Mouse (Mus musculus): Measurements from ENCODE around the gene Med14. TPM values are rescaled to one million over a fixed set of nuclear protein-coding genes. Genes with fewer than 3 reads are reported as not detected.

Gene Med14
- 18.5 and 19.9 TPM in 2 replicates for total RNA-seq (2017)

GRCm38 (mm10) chrX:12761626-12762333 is at the start of gene Med14:
Gene Med14 (minus strand): TSS chrX:12762073.
- peak; percentile 87 to 93 for ATAC-seq (replicated peaks in 1 of 2; ENCODE audit: insufficient read depth in 1 of 2, low FRiP score in 2 of 2, low TSS enrichment in 1 of 2, low read depth in 1 of 2, poor library complexity in 2 of 2, severe bottlenecking in 2 of 2)

- no peak for ATAC-seq (replicated peaks in 1 of 2; ENCODE audit: insufficient read depth in 1 of 2, low FRiP score in 2 of 2, low TSS enrichment in 1 of 2, low read depth in 1 of 2, poor library complexity in 2 of 2, severe bottlenecking in 2 of 2)
These were observed 38.7 kb upstream of the Med14 start for GRCm38 (mm10) chrX:12800559-12800958.

- peak in 1 of 2 experiments; percentile 53; a peak in 2 of 4 replicates for ATAC-seq (replicated peaks in 1 of 2; ENCODE audit: insufficient read depth in 1 of 2, low FRiP score in 2 of 2, low TSS enrichment in 1 of 2, low read depth in 1 of 2, poor library complexity in 2 of 2, severe bottlenecking in 2 of 2)
These were observed 33.0 kb upstream of the Med14 start for GRCm38 (mm10) chrX:12794842-12795241.

GRCm38 (mm10) chrX:12791674-12792340 is 29.9 kb upstream of the Med14 start:
- ATAC-seq (replicated peaks in 1 of 2; ENCODE audit: insufficient read depth in 1 of 2, low FRiP score in 2 of 2, low TSS enrichment in 1 of 2, low read depth in 1 of 2, poor library complexity in 2 of 2, severe bottlenecking in 2 of 2), result no peak

GRCm38 (mm10) chrX:12773236-12773635 is 11.4 kb upstream of the Med14 start:
- no peak for ATAC-seq (replicated peaks in 1 of 2; ENCODE audit: insufficient read depth in 1 of 2, low FRiP score in 2 of 2, low TSS enrichment in 1 of 2, low read depth in 1 of 2, poor library complexity in 2 of 2, severe bottlenecking in 2 of 2)

GRCm38 (mm10) chrX:12771561-12771960 is 9.7 kb upstream of the Med14 start:
- no peak for ATAC-seq (replicated peaks in 1 of 2; ENCODE audit: insufficient read depth in 1 of 2, low FRiP score in 2 of 2, low TSS enrichment in 1 of 2, low read depth in 1 of 2, poor library complexity in 2 of 2, severe bottlenecking in 2 of 2)

- no peak for ATAC-seq (replicated peaks in 1 of 2; ENCODE audit: insufficient read depth in 1 of 2, low FRiP score in 2 of 2, low TSS enrichment in 1 of 2, low read depth in 1 of 2, poor library complexity in 2 of 2, severe bottlenecking in 2 of 2)
These were observed 6.7 kb upstream of the Med14 start for GRCm38 (mm10) chrX:12768571-12768970.

GRCm38 (mm10) chrX:12766846-12767564 is 5.1 kb upstream of the Med14 start:
- no peak for ATAC-seq (replicated peaks in 1 of 2; ENCODE audit: insufficient read depth in 1 of 2, low FRiP score in 2 of 2, low TSS enrichment in 1 of 2, low read depth in 1 of 2, poor library complexity in 2 of 2, severe bottlenecking in 2 of 2)

- ATAC-seq (replicated peaks in 1 of 2; ENCODE audit: insufficient read depth in 1 of 2, low FRiP score in 2 of 2, low TSS enrichment in 1 of 2, low read depth in 1 of 2, poor library complexity in 2 of 2, severe bottlenecking in 2 of 2), result no peak
These were observed 1.4 kb upstream of the Med14 start for GRCm38 (mm10) chrX:12763127-12763834.

GRCm38 (mm10) chrX:12762334-12763126 is 657 bp upstream of the Med14 start:
- no peak; a peak in 1 of 4 replicates for ATAC-seq (replicated peaks in 1 of 2; ENCODE audit: insufficient read depth in 1 of 2, low FRiP score in 2 of 2, low TSS enrichment in 1 of 2, low read depth in 1 of 2, poor library complexity in 2 of 2, severe bottlenecking in 2 of 2)

GRCm38 (mm10) chrX:12761259-12761625 is 631 bp downstream of the Med14 start:
- ATAC-seq (replicated peaks in 1 of 2; ENCODE audit: insufficient read depth in 1 of 2, low FRiP score in 2 of 2, low TSS enrichment in 1 of 2, low read depth in 1 of 2, poor library complexity in 2 of 2, severe bottlenecking in 2 of 2), result no peak

GRCm38 (mm10) chrX:12760501-12760900 is 1.4 kb downstream of the Med14 start:
- ATAC-seq (replicated peaks in 1 of 2; ENCODE audit: insufficient read depth in 1 of 2, low FRiP score in 2 of 2, low TSS enrichment in 1 of 2, low read depth in 1 of 2, poor library complexity in 2 of 2, severe bottlenecking in 2 of 2), result no peak

GRCm38 (mm10) chrX:12759625-12760024 is 2.2 kb downstream of the Med14 start:
- ATAC-seq (replicated peaks in 1 of 2; ENCODE audit: insufficient read depth in 1 of 2, low FRiP score in 2 of 2, low TSS enrichment in 1 of 2, low read depth in 1 of 2, poor library complexity in 2 of 2, severe bottlenecking in 2 of 2), result no peak

- ATAC-seq (replicated peaks in 1 of 2; ENCODE audit: insufficient read depth in 1 of 2, low FRiP score in 2 of 2, low TSS enrichment in 1 of 2, low read depth in 1 of 2, poor library complexity in 2 of 2, severe bottlenecking in 2 of 2), result no peak
These were observed 14.0 kb downstream of the Med14 start for GRCm38 (mm10) chrX:12747886-12748285.

GRCm38 (mm10) chrX:12746729-12747128 is 15.1 kb downstream of the Med14 start:
- no peak for ATAC-seq (replicated peaks in 1 of 2; ENCODE audit: insufficient read depth in 1 of 2, low FRiP score in 2 of 2, low TSS enrichment in 1 of 2, low read depth in 1 of 2, poor library complexity in 2 of 2, severe bottlenecking in 2 of 2)

- ATAC-seq (replicated peaks in 1 of 2; ENCODE audit: insufficient read depth in 1 of 2, low FRiP score in 2 of 2, low TSS enrichment in 1 of 2, low read depth in 1 of 2, poor library complexity in 2 of 2, severe bottlenecking in 2 of 2), result no peak
These were observed 21.5 kb downstream of the Med14 start for GRCm38 (mm10) chrX:12740396-12740795.

- no peak for ATAC-seq (replicated peaks in 1 of 2; ENCODE audit: insufficient read depth in 1 of 2, low FRiP score in 2 of 2, low TSS enrichment in 1 of 2, low read depth in 1 of 2, poor library complexity in 2 of 2, severe bottlenecking in 2 of 2)
These were observed 45.8 kb downstream of the Med14 start for GRCm38 (mm10) chrX:12716036-12716435.
